Mouse (Mus musculus) megakaryocyte, adult 5-6 weeks (primary cell): ENCODE results near the gene Slc30a1. TPM values are rescaled to one million over a fixed set of nuclear protein-coding genes. Genes with fewer than 3 reads are reported as not detected.

Source experiments
- ATAC-seq: 2 replicates; pipeline ENCODE4 v1.8.0; 2016; ENCODE audit warnings: mild to moderate bottlenecking, inconsistent platforms; ENCODE audit not compliant: poor library complexity, severe bottlenecking
- total RNA-seq, 2 experiments: library from RNA; stranded (forward) in 1 of 2; stranded (reverse) in 1 of 2; fragments of 153-499, 151-499 nt in 1 of 2; fragments of 221-1000, 200-1000 nt in 1 of 2; gene quantifications; 2 replicates each; pipeline versions ENCODE4 v1.2.3 to v1.2.4; 2015 to 2017

Gene Slc30a1
- total RNA-seq, 2 experiments from 2014 or later, result 10.1 to 12.1 TPM

DNA sequence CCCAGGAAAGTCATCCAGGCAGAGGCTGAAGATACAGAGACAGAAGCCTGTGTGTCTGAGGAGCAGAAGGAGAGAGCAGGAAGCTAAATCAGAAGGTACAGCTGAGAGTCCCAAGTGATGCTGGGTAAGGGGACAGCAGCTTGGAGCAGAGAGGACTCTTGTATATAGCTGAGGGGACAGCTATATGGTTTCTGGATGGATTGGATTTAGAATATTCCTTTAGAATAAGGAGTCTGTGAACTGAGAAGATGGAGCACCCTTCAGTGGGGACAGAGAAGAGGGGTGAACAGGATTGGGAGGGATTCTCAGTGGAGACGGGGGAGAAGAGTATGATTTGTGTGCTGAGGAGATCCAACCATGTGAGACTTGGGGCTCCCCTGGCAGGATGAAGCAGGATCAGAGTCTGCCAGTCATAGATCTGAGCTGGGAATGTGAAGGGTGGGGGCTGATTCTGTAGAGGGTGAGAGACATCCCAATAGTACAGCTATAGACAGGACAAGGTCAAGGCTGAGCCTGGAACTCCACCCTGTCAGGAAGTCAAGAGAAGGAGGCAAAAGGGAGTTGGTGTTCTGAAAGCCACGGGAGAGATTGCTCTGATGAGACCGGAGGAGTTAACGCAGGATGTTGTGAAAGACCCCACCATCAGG lies 26.5 kb downstream of the Slc30a1 start:
- no peak for ATAC-seq

DNA sequence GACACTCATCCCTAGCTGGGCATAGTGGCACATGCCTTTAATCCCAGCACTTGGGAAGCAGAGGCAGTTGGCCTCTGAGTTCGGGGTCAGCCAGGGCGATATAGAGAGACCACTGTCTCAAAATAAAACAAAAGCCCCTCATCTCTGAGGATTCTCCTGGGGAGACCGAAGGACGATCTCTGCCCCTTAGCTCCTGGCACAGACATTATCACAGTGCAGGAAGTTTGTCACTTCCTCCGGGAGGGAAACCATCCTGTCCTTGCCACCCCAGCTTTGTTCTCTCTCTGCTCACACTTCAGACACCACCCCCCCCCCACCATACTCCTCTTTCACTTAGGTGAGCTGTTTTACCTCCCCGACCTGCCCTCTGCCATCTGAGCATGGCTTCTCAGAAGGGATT lies 37.1 kb downstream of the Slc30a1 start:
- no peak for ATAC-seq

DNA sequence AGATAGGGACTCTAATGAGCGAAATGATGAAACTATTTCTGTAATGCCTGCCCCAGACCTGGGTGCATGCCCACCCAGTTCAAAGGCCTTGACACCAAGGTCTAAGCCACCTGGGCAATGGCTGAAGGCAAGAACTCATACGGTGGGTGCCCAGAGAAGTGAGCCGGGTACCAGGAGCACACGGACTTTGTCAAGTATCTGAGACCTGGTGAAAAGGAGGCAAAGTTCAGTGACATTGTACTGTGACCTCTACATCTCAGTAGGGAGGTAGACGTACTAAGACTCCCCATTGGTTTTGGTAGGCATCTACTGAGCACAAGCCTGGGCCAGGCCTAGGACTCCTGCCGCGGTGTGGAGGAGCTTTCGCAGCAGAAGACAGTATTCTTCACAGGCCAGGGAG lies 38.8 kb downstream of the Slc30a1 start:
- ATAC-seq, result no peak

DNA sequence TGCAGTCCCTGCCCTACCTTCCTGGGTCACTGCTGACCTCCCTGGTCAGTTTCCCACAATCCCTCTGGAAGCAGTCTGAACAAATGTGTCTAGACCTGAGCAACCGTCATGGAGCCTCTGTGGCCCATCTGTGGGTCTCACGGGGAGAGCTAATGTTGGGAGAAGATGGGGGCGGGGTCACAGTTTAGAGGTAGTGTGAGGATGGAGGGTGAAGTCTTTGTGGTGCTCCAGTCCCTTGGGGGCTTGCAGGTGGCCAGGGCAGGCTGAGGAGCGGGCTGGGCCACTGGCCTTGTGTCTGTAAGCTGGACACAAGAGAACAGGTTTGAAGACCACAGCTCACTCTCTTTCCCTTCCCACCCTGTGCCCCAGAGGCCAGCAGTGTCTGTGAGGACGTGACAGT lies 39.2 kb downstream of the Slc30a1 start:
- no peak for ATAC-seq

DNA sequence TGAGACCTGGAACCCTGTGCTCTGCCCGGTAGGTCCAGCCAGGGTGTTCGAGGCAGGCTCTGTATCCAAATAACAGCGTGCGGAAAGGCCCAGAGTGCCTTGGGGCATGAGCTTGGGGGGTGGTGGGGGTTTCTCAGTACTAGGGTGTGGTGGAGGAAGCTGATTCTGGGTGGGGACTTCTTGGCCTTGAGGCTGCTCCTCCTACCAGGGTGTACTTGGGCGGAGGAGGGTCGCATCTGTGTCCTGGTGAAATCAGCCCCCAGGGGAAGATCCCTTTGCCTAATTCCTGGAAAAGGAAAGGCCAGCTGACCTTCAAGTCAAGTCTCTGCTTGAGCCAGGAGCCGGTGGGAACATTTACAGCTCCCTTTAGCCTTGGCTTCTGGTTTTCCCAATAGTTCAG lies 39.7 kb downstream of the Slc30a1 start:
- no peak for ATAC-seq

DNA sequence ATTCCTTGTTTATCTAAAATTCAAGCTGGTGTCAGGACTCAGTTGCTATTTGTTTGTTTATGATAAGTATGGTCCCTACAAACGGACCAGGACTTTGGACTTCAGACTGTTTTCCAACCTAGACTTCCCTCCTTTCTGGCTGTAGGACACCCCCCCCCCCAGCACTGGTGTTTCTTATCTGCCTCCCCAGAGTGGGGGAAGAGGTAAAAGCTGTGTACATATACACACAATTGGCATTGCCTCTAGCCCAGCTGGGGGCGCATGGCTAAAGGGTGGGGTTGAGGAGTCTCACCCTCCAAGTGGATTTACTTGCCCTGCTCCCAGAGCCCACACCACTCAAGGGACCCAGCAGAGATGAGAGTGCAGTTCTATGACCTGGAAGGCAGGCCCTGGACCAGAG lies 40.3 kb downstream of the Slc30a1 start:
- ATAC-seq, result no peak

DNA sequence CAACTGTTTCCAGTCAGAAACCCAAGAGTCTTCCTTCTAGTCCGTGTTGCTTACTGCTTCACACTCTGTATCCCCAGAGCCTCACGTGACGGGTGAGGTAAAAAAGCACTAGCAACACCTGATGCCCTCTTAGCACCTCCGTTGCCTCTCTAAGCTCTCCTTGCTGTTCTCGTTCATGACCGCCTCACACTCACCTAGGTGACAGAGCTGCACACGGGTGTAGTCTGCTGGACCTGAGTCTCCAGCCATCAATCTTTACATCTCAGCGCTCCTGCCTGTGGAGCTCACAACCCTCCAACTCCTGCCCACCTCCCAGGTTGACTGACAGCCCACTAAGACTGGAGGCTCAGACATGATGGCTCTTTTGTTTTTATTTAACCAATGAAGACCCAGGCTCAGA lies 41.2 kb downstream of the Slc30a1 start:
- no peak for ATAC-seq

DNA sequence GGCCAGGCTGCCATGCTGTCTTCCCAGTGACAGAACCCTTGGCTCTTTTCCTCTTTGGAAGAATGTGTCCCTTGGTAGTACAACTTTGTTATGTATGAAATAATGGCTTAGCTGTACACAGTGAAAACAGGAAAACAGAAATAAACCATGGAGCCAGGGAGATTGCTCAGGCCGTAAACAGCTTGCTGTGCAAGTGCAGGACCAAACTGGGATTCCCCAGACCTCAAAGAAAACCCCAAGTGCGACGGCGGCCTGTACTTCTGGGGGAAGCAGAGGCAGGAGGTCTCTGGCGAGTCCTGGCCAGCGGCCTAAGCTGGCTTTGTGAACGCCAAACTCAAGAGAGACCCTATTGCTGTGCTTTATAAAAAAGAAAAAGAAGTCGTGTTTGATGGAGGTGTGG lies 42.0 kb downstream of the Slc30a1 start:
- ATAC-seq, result no peak

DNA sequence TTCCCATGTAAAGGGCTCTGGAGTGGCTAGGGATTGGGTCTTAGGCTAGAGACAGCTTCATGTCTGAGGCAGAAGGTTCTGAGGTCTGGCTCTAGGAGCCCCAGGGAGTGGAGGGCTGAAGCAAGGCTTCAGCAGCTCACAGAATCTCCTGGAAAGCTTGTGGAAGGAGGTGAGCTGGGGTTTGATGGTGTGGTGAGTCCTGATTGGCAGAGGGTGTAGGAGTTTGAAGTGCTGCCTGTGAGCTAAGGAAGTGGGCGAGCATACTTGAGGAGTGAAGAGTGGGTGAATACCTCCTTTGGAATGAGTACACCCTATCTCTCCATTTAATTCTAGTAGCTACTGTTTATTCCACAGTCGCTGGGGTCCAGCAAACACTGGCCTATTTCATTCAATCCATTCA lies 44.0 kb downstream of the Slc30a1 start:
- no peak for ATAC-seq

DNA sequence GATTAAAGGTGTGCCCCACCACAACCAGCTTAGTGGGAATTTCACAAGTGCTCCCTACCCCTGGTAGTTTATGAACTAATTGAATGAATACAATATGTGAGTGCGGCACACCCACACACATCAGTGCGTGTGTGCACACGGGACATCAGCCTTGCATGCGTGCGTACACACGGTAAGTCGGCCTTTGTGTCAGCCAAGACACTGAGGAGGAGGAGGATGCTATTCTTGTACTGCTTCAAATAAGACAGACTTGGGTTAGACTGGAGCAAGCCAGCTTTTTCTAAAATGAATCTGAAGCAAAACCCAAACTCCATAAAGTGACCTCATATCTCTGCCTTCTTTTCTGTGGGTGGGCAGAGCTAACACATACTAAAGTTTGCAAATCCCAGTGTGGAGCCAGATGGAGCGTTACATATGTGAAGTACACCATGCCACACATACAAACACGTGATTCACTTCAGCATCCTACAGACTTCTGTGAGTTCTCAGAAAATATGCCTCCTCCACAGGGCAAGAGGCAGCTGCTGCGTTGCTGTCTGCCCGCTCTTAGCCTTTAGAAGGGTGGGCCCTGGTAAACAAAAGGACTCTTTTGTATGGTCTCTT lies 46.3 kb downstream of the Slc30a1 start:
- ATAC-seq, result no peak

DNA sequence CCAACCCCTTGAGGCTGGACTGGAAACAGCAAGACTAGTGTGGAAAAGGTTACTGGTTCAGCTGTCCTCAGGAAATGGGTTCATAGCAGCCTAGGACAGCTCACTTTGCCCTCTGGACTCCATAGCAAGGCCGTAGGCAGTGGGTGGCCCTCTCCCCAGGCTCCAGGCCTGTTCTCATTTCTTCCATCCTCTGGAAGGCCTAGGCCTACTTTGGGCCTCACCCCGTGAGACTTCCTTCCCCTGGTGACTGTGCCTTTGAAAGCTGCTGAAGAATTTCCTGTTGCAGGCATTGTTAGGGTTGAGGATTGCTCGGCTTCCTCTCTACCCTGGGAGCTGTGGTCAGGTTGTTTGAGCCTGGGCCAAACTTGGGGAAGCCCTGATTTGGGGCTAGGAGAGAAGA lies 48.5 kb downstream of the Slc30a1 start:
- ATAC-seq, result peak; percentile 76

DNA sequence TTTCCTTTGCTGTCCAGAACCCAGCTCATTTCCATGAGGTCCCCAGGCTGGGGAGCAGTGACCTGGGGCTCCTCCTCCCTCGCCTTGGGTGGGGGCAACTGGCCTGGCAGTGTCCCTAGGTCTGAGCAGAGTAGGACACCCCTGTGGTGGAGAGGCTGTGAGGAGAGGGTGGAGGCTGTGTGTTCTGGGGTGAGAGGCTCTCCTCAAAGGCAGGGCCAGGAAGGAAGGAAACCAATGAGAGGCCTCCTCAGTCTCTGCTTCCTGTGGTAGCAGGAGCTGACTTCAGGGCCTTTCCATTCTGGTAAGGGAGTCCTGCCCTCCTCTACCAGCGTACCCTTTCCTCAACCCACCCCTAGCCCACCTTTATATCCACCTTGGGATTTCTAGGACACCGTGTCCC lies 49.7 kb downstream of the Slc30a1 start:
- peak; percentile 58 for ATAC-seq

DNA sequence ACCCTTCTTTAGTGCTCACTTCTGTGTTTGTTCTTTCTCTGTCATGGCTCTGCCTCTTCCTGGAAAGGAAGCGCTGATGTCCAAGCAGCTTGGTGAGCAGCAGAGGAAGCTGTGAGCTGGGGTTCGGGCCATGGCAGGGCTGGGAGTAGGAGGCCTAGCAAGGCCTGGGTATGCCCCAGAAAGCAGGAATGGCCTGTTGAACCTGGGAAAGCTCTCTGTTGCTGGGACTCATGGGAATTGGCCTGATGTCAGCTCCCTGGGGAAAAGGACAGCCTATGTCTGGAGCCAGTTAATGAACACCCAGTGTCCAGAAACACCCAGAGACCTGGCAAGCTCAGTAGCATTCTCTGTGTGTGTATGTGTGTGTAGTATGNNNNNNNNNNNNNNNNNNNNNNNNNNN lies 50.3 kb downstream of the Slc30a1 start:
- ATAC-seq, result 0 out of 2 replicates have a peak, but pooled peaks have one; percentile 8

DNA sequence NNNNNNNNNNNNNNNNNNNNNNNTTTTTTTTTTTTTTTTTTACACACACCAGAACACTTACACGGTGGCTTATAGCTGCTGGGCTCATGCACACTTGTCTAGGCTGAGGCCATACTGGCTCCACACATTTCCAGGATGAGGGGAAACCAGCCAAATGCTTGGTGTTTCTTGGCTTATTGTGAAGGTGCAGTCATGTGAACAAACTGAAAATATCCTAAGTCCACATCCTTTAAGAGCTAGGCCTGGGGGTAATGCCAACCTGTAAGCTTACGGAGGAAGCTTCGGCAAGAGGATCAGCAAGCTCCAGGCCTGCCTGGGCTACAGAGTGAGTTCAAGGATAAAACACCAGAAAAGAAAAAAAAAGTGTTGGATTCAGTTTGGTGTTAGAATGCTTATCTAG lies 50.8 kb downstream of the Slc30a1 start:
- no peak for ATAC-seq

DNA sequence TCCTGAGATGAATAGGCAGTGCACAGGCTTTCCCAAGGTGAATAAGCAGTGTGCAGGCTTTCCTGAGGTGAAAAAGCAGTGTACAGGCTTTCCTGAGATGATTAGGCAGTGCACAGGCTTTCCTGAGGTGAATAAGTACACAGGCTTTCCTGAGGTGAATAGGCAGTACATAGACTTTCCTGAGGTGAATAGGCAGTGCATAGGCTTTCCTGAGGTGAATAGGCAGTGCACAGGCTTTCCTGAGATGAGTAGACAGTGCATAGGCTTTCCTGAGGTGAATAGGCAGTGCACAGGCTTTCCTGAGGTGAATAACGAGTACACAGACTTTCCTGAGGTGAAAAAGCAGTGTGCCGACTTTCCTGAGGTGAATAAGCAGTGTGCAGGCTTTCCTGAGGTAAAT lies 54.4 kb downstream of the Slc30a1 start:
- ATAC-seq, result no peak

Other genes with a start within 250 kb of the Slc30a1 start
- gene Lpgat1, start 188.9 kb upstream of the Slc30a1 start, total RNA-seq (2015), result 25.4 and 34.4 TPM in 2 replicates
- 29.3 and 29.4 TPM in 2 replicates for gene Lpgat1, start 188.9 kb upstream of the Slc30a1 start, total RNA-seq (2017)
- gene Nek2, start 85.3 kb upstream of the Slc30a1 start, total RNA-seq (2015), result 19.9 and 25.9 TPM in 2 replicates
- 33.7 and 45.2 TPM in 2 replicates for gene Nek2, start 85.3 kb upstream of the Slc30a1 start, total RNA-seq (2017)
- 0.18 and 0.38 TPM in 2 replicates for gene Rd3, start 70.6 kb downstream of the Slc30a1 start, total RNA-seq (2015)
- gene Rd3, start 70.6 kb downstream of the Slc30a1 start, total RNA-seq (2017), result 0.22 TPM in 1 of 2 replicates, not detected in the other
- 26.7 and 33.1 TPM in 2 replicates for gene Traf5, start 185.8 kb downstream of the Slc30a1 start, total RNA-seq (2015)
- 15.8 and 18.9 TPM in 2 replicates for gene Traf5, start 185.8 kb downstream of the Slc30a1 start, total RNA-seq (2017)
- 22.4 and 25.1 TPM in 2 replicates for gene Rcor3, start 231.3 kb downstream of the Slc30a1 start, total RNA-seq (2015)
- 15.7 and 18.3 TPM in 2 replicates for gene Rcor3, start 231.3 kb downstream of the Slc30a1 start, total RNA-seq (2017)